Mouse (Mus musculus): ENCODE data around the gene Cpsf7. TPM values are rescaled to one million over a fixed set of nuclear protein-coding genes. Genes with fewer than 3 reads are reported as not detected.
"Not testable (repeated sequence)": the region's sequence is repeated elsewhere in the genome, so short reads cannot be mapped to it uniquely, and the experiment has no call there.

Cpsf7 gene
- polyA plus RNA-seq, 1 experiment from 2014 or later, result 51.6 TPM

- ATAC-seq (replicated peaks), result no peak
Observed at GRCm38 (mm10) chr19:10523483-10524080, 1.5 kb upstream of the Cpsf7 start.

GRCm38 (mm10) chr19:10524784-10525105 lies 321 bp upstream of the Cpsf7 start:
- Histone ChIP-seq H3K9me3 (no peaks in the 10 kb centered on the region), H3K27me3 (no peaks in the 10 kb centered on the region), H3K9ac (replicated peaks) (peak overlapping the region; percentile 96), H3K27ac (replicated peaks) (peak overlapping the region; percentile 94), H3K4me3 (peak overlapping the region; percentile 83), H3K4me2 (replicated peaks) (peak overlapping the region; percentile 70), H3K4me1 (peaks cover 37% of the 10 kb centered on the region), H3K36me3 (peaks cover 6% of the 10 kb centered on the region)
- no peak for ATAC-seq (replicated peaks)
- WGBS, result 2% methylated on average over 19 of the region's 19 CpGs

More at GRCm38 (mm10) chr19:10523483-10524080, 1.5 kb upstream of the Cpsf7 start:
- no peak overlapping the region for H3K27ac ChIP-seq (replicated peaks)
- H3K9ac ChIP-seq (replicated peaks), result no peak overlapping the region
- WGBS, result 87% methylated on average over 5 of the region's 5 CpGs
- no peaks in the 10 kb centered on the region for H3K27me3 ChIP-seq
- H3K9me3 ChIP-seq, result no peaks in the 10 kb centered on the region
- H3K4me2 ChIP-seq (replicated peaks), result peak overlapping the region; percentile 70
- no peak overlapping the region for H3K4me3 ChIP-seq
- peaks cover 6% of the 10 kb centered on the region for H3K36me3 ChIP-seq
- H3K4me1 ChIP-seq, result peaks cover 37% of the 10 kb centered on the region

- Histone ChIP-seq H3K9me3 (no peaks in the 10 kb centered on the region), H3K36me3 (peaks cover 18% of the 10 kb centered on the region), H3K27ac (replicated peaks) (peak within 1 kb of the TSS; percentile 94), H3K4me3 (peak within 1 kb of the TSS; percentile 83), H3K4me1 (peaks cover 37% of the 10 kb centered on the region), H3K9ac (replicated peaks) (peak within 1 kb of the TSS; percentile 96), H3K4me2 (replicated peaks) (peak within 1 kb of the TSS; percentile 70), H3K27me3 (no peaks in the 10 kb centered on the region)
- no peak for ATAC-seq (replicated peaks)
- under 1% methylated on average over 11 of the region's 11 CpGs for WGBS
Observed at GRCm38 (mm10) chr19:10525910-10526309, 844 bp downstream of the Cpsf7 start, which contains the start of gene Sdhaf2. TSS of gene Sdhaf2 (minus strand) at chr19:10526142.

- 93% methylated on average over 1 of the region's 1 CpGs for WGBS
- ATAC-seq (replicated peaks), result no peak
- H3K36me3 ChIP-seq, result peaks cover 52% of the 10 kb centered on the region
Observed at GRCm38 (mm10) chr19:10530082-10530481, 5.0 kb downstream of the Cpsf7 start.

GRCm38 (mm10) chr19:10539454-10539853 lies 14.4 kb downstream of the Cpsf7 start:
- H3K9me3 ChIP-seq, result no peaks in the 10 kb centered on the region
- no peak overlapping the region for H3K4me3 ChIP-seq
- no peak for ATAC-seq (replicated peaks)
- H3K27ac ChIP-seq (replicated peaks), result no peak overlapping the region
- no peak overlapping the region for H3K9ac ChIP-seq (replicated peaks)
- no peak overlapping the region for H3K4me2 ChIP-seq (replicated peaks)
- WGBS, result 96% methylated on average over 5 of the region's 5 CpGs
- H3K36me3 ChIP-seq, result peaks cover 87% of the 10 kb centered on the region
- H3K27me3 ChIP-seq, result no peaks in the 10 kb centered on the region
- H3K4me1 ChIP-seq, result no peaks in the 10 kb centered on the region

More at GRCm38 (mm10) chr19:10530082-10530481, 5.0 kb downstream of the Cpsf7 start:
- no peak overlapping the region for H3K9ac ChIP-seq (replicated peaks)
- no peak overlapping the region for H3K4me2 ChIP-seq (replicated peaks)
- H3K4me1 ChIP-seq, result peaks cover 23% of the 10 kb centered on the region
- H3K27ac ChIP-seq (replicated peaks), result no peak overlapping the region
- no peaks in the 10 kb centered on the region for H3K27me3 ChIP-seq
- H3K4me3 ChIP-seq, result no peak overlapping the region
- H3K9me3 ChIP-seq, result no peaks in the 10 kb centered on the region

- no peaks in the 10 kb centered on the region for H3K9me3 ChIP-seq
- WGBS, result under 1% methylated on average over 43 of the region's 43 CpGs
Observed at GRCm38 (mm10) chr19:10555624-10556510, 30.8 kb downstream of the Cpsf7 start, which contains the start of gene Tmem216. TSS of gene Tmem216 (minus strand) at chr19:10556238.

GRCm38 (mm10) chr19:10557001-10557400 lies 31.9 kb downstream of the Cpsf7 start:
- Histone ChIP-seq H3K27me3 (no peaks in the 10 kb centered on the region), H3K4me1 (peaks cover 21% of the 10 kb centered on the region), H3K4me2 (replicated peaks) (no peak overlapping the region), H3K36me3 (peaks cover 2% of the 10 kb centered on the region), H3K9me3 (no peaks in the 10 kb centered on the region), H3K4me3 (no peak overlapping the region), H3K9ac (replicated peaks) (no peak overlapping the region), H3K27ac (replicated peaks) (no peak overlapping the region)
- ATAC-seq (replicated peaks), result no peak
- WGBS, result 61% methylated on average over 2 of the region's 2 CpGs

More at GRCm38 (mm10) chr19:10555624-10556510, 30.8 kb downstream of the Cpsf7 start, which contains the start of gene Tmem216:
- Histone ChIP-seq H3K4me1 (peaks cover 21% of the 10 kb centered on the region), H3K9ac (replicated peaks) (peak within 1 kb of the TSS; percentile 69), H3K27ac (replicated peaks) (peak within 1 kb of the TSS; percentile 84), H3K27me3 (no peaks in the 10 kb centered on the region), H3K4me2 (replicated peaks) (peak within 1 kb of the TSS; percentile 83), H3K4me3 (peak within 1 kb of the TSS; percentile 71), H3K36me3 (peaks cover 13% of the 10 kb centered on the region)
- peak; percentile 99 for ATAC-seq (replicated peaks)

GRCm38 (mm10) chr19:10557430-10557829 lies 32.4 kb downstream of the Cpsf7 start:
- Histone ChIP-seq H3K27me3 (no peaks in the 10 kb centered on the region), H3K4me3 (no peak overlapping the region), H3K27ac (replicated peaks) (no peak overlapping the region), H3K36me3 (no peaks in the 10 kb centered on the region), H3K9me3 (no peaks in the 10 kb centered on the region), H3K4me2 (replicated peaks) (no peak overlapping the region), H3K4me1 (peaks cover 21% of the 10 kb centered on the region), H3K9ac (replicated peaks) (no peak overlapping the region)
- WGBS, result 65% methylated on average over 2 of the region's 2 CpGs
- no peak for ATAC-seq (replicated peaks)

- H3K9ac ChIP-seq (replicated peaks); H3K36me3 ChIP-seq; H3K27ac ChIP-seq (replicated peaks); H3K4me3 ChIP-seq; H3K4me2 ChIP-seq (replicated peaks); ATAC-seq (replicated peaks); H3K27me3 ChIP-seq; H3K9me3 ChIP-seq: not testable (repeated sequence)
- H3K4me1 ChIP-seq, result peaks cover 21% of the 10 kb centered on the region
- WGBS, result 74% methylated on average over 4 of the region's 4 CpGs
Observed at GRCm38 (mm10) chr19:10557837-10558375, 32.8 kb downstream of the Cpsf7 start.

GRCm38 (mm10) chr19:10560108-10560507 lies 35.0 kb downstream of the Cpsf7 start:
- ATAC-seq (replicated peaks), result no peak
- no peaks in the 10 kb centered on the region for H3K9me3 ChIP-seq
- WGBS, result 37% methylated on average over 5 of the region's 5 CpGs

GRCm38 (mm10) chr19:10561558-10562314 lies 36.7 kb downstream of the Cpsf7 start:
- Histone ChIP-seq H3K4me2 (replicated peaks) (no peak overlapping the region), H3K9ac (replicated peaks) (no peak overlapping the region), H3K36me3 (no peaks in the 10 kb centered on the region), H3K27me3 (no peaks in the 10 kb centered on the region), H3K27ac (replicated peaks) (no peak overlapping the region), H3K9me3 (no peaks in the 10 kb centered on the region), H3K4me1 (no peaks in the 10 kb centered on the region), H3K4me3 (no peak overlapping the region)
- ATAC-seq (replicated peaks), result no peak
- 73% methylated on average over 6 of the region's 6 CpGs for WGBS

More at GRCm38 (mm10) chr19:10560108-10560507, 35.0 kb downstream of the Cpsf7 start:
- no peaks in the 10 kb centered on the region for H3K27me3 ChIP-seq
- no peak overlapping the region for H3K27ac ChIP-seq (replicated peaks)
- peaks cover 9% of the 10 kb centered on the region for H3K4me1 ChIP-seq
- H3K9ac ChIP-seq (replicated peaks), result no peak overlapping the region
- no peak overlapping the region for H3K4me2 ChIP-seq (replicated peaks)
- H3K4me3 ChIP-seq, result no peak overlapping the region
- H3K36me3 ChIP-seq, result no peaks in the 10 kb centered on the region

Data from forebrain, embryonic 15.5 days (tissue).